Mouse (Mus musculus) adipocyte (in vitro differentiated cells): ENCODE measurements around the gene Phldb2.

Experiments
- DNase-seq: peaks from one replicate; pipeline ENCODE4 v3.0.0-alpha.2; 2016; ENCODE audit warnings: low spot score

Gene Phldb2

GRCm38 (mm10) chr16:45946335-45946734, 7.1 kb downstream of the Phldb2 start:
- DNase-seq = no peak

GRCm38 (mm10) chr16:45945649-45946048, 7.7 kb downstream of the Phldb2 start:
- no peak for DNase-seq

- DNase-seq = no peak
These were observed 8.2 kb downstream of the Phldb2 start for GRCm38 (mm10) chr16:45945174-45945631.

DNA sequence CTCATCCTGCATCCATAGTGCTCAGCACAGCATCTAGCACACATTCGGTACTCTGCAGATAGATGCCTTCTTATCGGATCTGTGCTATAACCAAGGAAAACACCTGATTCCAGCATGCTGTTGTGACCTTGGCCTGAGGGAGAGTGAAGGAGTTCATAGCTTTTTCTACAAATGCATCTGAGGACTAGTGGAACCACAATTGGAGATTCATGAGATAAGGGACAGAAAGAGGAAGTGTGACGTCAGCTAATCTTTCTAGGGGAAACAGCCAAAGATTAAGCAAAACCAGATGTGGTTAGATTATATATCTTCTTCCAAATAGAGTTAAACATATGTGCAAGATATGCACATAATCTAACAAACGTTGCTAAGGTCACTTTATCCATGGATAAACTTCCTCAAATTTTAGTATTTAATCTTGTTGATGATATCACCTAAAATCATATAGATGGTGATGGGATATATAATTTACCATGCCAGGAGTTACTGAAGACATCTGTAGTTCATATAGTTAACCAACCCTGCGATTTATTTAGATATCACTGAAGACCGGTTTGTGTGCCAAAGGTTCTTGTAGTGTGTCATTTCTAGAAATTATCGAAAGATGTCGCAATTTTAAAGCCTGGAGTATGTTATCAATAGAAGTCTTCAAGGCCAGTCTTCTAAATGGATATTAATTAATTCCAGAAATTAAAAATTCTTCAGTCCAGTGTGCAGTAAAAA, 11.1 kb downstream of the Phldb2 start:
- DNase-seq = no peak

DNA sequence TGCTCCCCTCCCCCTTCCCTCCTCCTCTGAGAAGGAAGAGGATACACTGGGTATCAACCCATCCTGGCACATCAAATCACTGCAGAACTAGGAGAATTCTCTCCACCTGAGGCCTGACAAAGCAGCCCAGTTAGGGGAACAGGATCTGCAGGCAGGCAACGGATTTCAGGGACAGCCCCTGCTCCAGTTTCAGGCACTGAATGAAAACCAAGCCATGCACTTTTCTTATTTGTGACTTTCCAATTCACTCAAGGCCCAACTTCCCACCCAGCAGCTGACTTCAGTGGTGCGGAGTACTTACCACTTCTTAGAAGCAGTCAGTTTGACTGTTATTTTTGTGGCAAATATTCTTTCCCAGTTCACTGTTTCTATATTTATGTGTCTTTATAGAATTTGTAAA, 12.7 kb downstream of the Phldb2 start:
- DNase-seq = no peak

DNA sequence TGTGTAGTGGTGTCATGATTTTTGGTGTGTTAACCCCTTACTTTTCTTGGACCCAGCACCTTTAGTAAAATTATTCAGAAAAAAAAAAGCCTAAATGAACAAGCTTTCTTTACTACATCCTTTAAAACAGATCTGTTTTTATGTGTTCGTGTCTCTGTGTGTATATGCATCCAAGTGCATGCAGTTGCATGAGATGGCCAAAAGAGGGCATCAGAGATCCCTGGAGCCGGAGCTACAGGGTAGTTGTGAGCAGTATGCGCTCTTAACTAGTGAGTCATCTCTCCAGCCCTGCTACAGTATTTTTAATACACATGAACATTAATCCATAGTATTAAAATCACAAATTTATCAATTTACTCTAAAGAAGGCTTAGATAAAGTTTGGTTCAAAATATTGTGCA, 14.0 kb downstream of the Phldb2 start:
- no peak for DNase-seq

- DNase-seq = no peak
These were observed 16.0 kb downstream of the Phldb2 start for GRCm38 (mm10) chr16:45937381-45937780.

- no peak for DNase-seq
These were observed 16.9 kb downstream of the Phldb2 start for GRCm38 (mm10) chr16:45936521-45936920.

- DNase-seq = no peak
These were observed 17.4 kb downstream of the Phldb2 start for GRCm38 (mm10) chr16:45935956-45936483.

DNA sequence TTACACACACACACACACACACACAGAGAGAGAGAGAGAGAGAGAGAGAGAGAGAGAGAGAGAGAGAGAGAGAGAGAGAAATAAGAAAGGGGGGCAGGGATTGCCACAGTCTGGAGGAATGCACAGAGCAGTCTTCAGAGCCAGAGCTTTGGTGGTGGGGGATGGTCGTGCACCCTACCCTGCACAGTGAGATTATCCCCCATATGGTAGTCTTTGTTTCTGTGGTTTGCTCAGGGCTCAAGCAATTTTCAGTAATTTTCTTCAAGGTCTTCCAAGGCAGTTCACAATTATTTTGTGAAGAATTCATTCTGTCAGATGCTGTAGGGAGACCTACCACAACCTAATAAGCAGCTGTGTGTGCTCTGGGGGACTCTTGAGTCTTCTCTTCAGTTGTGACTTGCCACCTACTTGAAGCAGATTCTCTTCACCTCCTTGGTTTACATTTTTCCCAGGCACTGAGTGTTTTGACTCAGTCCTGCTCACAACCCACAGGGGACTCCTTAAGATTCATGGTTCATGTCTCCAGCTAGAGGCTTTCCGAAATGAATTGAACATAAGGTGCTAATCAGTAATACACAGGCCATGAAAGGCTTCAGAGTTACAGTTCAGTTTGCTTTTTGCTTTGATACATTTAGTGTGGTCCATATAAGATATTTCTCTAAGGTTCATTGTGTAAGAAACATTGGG, 18.5 kb downstream of the Phldb2 start:
- DNase-seq = no peak

DNA sequence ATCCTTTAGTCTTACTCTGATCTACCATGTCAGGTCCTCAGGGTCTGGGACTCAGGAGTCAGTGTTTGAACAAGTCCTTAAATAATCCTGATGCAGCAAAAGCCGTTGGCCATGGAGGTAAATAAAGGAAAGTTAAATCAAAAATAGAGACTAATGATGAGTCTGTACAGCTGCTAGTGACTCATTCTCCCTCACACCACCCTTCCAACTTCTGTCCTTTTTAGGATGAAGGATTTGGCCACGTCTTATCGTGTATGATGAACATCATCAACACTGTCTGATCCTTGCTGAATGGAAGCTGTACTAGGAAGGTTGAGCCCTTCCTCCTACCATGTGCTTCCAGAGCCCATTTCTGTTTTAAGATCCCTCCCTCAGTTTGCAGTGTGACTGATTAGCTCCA, 23.1 kb downstream of the Phldb2 start:
- DNase-seq = no peak

DNA sequence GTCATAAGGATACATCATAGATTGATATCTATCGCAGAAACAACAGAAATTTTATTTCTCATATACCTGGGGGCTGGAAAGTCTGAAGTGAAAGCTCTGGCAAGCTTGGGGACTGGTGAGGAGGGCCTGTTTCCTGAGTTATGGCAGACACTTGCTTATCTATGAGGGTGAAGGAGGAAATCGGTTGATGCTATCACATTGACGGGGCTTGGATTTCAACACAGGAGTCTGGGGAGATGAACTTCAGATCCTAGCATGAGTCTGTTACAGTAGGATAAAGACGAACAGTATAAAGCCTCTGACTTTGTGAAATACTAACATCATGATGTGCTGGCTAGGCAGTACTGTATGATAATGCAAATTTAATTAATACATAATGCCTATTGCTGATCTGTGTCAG, 25.3 kb downstream of the Phldb2 start:
- no peak for DNase-seq

GRCm38 (mm10) chr16:45927601-45928000, 25.8 kb downstream of the Phldb2 start:
- DNase-seq = peak; percentile 35

GRCm38 (mm10) chr16:45926875-45927274, 26.5 kb downstream of the Phldb2 start:
- DNase-seq = no peak

GRCm38 (mm10) chr16:45923731-45924424, 29.5 kb downstream of the Phldb2 start:
- peak; percentile 43 for DNase-seq

DNA sequence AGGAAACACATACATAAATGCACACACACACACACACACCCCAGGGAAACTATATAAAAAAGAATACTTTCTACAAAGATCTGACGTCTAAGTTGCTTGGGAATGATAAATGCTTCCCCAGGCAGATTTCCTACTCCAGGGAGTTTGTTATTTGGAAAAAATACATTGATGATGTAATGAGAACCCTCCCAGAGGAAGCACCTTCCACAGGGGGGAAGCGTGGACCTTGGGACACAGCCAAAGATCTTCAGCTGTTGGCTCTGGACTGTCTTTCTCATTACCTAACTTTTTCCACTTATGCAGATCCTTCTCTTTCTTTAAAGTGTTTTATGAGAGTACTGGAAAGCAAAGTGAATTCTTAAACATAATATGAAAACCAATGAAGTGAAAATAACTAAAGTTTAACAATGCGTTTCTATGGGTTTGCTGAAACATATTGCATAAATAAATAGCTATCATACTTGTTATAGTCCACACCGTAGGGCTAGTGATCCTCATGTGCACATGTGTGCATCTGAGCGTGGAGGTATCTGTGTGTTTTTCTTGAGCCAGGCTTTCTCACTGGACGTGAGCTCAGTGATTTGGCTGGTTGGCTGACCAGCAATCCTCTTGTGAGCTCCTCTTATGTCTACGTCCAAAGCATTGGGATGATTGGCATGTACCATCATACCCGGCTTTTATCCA, 30.7 kb downstream of the Phldb2 start:
- no peak for DNase-seq

DNA sequence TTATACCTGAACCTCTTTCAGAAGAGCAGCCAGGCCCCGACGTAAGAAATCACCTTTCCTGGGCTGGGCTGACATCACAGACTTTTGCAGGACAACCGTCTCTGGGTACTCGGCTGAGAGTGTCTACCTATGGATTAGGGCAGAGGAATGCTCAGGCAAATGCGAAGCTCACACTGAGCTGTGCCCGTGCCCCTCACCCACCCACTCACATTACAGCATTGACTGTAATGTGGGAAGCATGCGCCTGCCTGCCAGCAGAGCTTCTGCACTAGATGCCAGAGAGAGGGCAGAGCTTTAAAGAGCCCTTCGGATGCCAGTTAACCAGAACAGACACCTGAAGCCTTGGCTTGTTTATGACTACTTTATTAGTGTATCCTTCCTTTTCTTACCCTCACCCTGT, 33.8 kb downstream of the Phldb2 start:
- DNase-seq = no peak

GRCm38 (mm10) chr16:45903595-45903994, 49.8 kb downstream of the Phldb2 start:
- DNase-seq = no peak

DNA sequence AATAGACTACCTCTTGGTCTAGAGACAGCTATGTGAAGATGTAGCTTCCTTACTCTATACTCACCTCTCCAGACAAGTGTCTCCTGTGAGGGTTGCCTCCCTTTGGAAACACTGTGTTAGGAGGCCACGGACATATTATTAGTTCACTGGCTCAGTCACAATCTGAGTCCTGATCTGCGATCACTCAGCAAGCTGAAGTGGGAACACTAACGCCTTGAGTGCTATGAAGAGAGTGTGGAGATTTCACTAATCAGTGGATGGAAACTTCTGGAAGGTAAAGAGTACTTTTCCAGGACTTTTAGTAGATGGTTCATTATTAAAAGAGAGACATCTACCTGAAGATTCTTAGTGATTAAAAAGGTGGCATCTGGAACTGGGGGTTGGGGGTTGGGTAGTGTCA, 54.9 kb downstream of the Phldb2 start:
- no peak for DNase-seq

DNA sequence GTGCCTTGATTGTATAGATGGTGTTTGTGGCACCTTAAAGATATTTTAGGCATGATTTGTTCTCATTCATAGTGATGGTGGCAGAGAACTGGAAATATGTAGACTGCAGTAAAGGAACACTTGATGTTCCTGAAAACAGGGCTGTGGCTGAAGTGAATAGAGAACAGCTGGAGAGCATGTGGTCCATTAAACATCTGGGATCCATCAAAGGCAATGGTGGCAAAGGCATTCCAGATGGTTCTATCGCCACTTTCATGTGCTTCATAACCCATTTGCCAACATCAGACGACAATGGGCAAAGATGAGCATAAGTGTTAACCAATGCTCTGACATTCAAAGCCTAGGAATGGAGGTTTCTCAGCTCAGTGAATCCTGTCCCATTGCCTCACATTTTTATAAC, 56.8 kb downstream of the Phldb2 start:
- no peak for DNase-seq

DNA sequence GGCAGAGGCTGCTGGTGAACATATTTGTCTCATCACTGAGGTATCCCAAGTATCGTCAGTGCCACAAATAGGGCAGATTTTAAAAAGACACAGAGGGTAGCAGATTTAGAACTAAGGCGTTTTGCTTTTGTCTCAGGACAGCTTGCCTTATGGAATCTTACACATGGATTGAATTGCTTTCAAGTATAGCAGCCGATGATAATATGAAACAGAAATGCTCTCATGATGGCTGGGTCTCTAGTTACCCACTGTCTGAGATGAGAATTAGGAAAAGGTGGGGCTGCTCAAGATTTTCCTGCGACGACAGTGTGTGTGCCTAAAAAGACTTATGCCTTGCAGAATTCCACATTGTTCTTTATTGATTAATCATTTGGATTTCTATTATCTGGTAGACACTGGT, 58.4 kb downstream of the Phldb2 start:
- DNase-seq = no peak

GRCm38 (mm10) chr16:45893796-45894195, 59.6 kb downstream of the Phldb2 start:
- peak; percentile 11 for DNase-seq
